Mouse (Mus musculus) layer of hippocampus, adult 6 months (tissue): ENCODE measurements around the gene Actr5. TPM values are rescaled to one million over a fixed set of nuclear protein-coding genes. Genes with fewer than 3 reads are reported as not detected.
A peak's percentile ranks its signal among the peaks of the same experiment; 100 is the strongest.

ENCODE experiments used
- long read RNA-seq, 2 experiments: library from polyadenylated mRNA; unstranded; transcript quantifications; one replicate each; pipeline ENCODE4 v2.0.0; 2019 to 2020
- microRNA-seq: library from miRNA; unstranded; fragments of <30 nt; microRNA quantifications from one replicate; pipeline ENCODE4 v1.2.0, GENCODE M21; 2020
- polyA plus RNA-seq: library from polyadenylated mRNA; unstranded; fragments of <200 nt; fragmentation: Nextera tagmentation; gene quantifications from 2 replicates; pipeline ENCODE4 v1.2.3, GENCODE M21; 2021

Gene Actr5
- 0.68 and 0.75 TPM in 2 replicates for polyA plus RNA-seq
- long read RNA-seq, experiment 1, partial matches to known transcripts = 2 of 2 reads
- long read RNA-seq, experiment 1, other reads (novel, unspliced or antisense) = 0 of 2 reads
- long read RNA-seq, experiment 2, partial matches to known transcripts = 0 of 4 reads
- long read RNA-seq, experiment 2, other reads (novel, unspliced or antisense) = 2 of 4 reads

GRCm38 (mm10) chr2:158624718-158625222, at the start of gene Actr5:
Gene Actr5 (plus strand): TSS chr2:158624888.

GRCm38 (mm10) chr2:158610488-158611325, 14.0 kb upstream of the Actr5 start, which contains the start of gene Slc32a1:
Gene Slc32a1 (plus strand): TSS chr2:158610767.

GRCm38 (mm10) chr2:158665098-158665497, 40.4 kb downstream of the Actr5 start, which contains the start of gene Ppp1r16b:
Gene Ppp1r16b (plus strand): TSS chr2:158665398.

Small RNA genes within 50 kb of the gene (microRNA-seq; reads per million reads assigned to microRNA genes)
- gene Mir3474 = 2.6 reads per million, percentile 6 among the genes with 10 or more reads in this experiment

Other genes starting within 250 kb of the Actr5 start
- gene Snhg11, start 249.2 kb upstream of the Actr5 start, polyA plus RNA-seq = 17.3 and 17.7 TPM in 2 replicates
- 7.4 and 7.5 TPM in 2 replicates for gene Ralgapb, start 215.0 kb upstream of the Actr5 start, polyA plus RNA-seq
- not detected in 2 replicates for gene Adig, start 122.3 kb upstream of the Actr5 start, polyA plus RNA-seq
- gene Arhgap40, start 112.1 kb upstream of the Actr5 start, polyA plus RNA-seq = 0.21 and 0.26 TPM in 2 replicates
- 9.0 and 9.1 TPM in 2 replicates for gene Slc32a1, start 14.1 kb upstream of the Actr5 start, polyA plus RNA-seq
- 37.6 and 80.0 TPM in 2 replicates for gene Ppp1r16b, start 40.5 kb downstream of the Actr5 start, polyA plus RNA-seq
- gene Fam83d, start 143.2 kb downstream of the Actr5 start, polyA plus RNA-seq = 1.3 TPM in 2 replicates
- gene Dhx35, start 169.9 kb downstream of the Actr5 start, polyA plus RNA-seq = 11.2 and 14.6 TPM in 2 replicates